Mouse (Mus musculus): Measurements from ENCODE around the gene Phldb1.

DNA sequence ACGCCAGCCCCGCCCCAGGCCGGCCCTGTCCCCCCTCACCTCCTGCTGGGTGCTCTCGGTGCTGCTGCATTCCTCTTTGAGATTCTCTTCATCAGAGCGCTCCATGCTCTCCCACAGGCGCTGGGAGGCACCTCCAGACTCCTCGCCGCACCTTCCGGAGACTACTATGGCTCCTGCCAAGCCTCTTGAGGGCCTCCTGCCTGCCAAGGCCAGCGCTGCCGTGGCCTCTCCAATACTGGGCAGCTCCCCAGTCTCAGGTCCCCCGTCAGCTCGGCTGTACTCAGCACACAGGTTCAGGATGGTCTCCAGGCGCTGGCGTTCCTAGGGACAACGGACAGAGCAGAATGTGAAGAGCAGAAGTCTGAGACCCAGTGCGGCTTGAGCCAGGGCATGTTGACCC, 23.4 kb downstream of the Phldb1 start:
- no peak for TF ChIP-seq POLR2A (IDR thresholded peaks at IDR 0.05; ENCODE audit: low read depth, low read length)
- no peak for TF ChIP-seq CTCF (IDR thresholded peaks at IDR 0.05; ENCODE audit: extremely low read depth, insufficient read depth, insufficient read length, insufficient replicate concordance)
